Mouse (Mus musculus) hindbrain, embryonic 12.5 days (tissue): ENCODE data around the gene Scrt2. TPM values are rescaled to one million over a fixed set of nuclear protein-coding genes. Genes with fewer than 3 reads are reported as not detected.
A peak's percentile ranks its signal among the peaks of the same experiment; 100 is the strongest.

ENCODE experiments used
- ATAC-seq: fragments of 200-750 bp; cut with Nextera tagmentation; 2 replicates; pipeline ENCODE4 v1.8.0; 2017; ENCODE audit warnings: moderate TSS enrichment; ENCODE audit not compliant: low FRiP score
- H3K27ac ChIP-seq: fragments of 300-500 bp; sonication (generic); 2 replicates; pipeline ENCODE4 v1.5.1; 2016; ENCODE audit warnings: mild to moderate bottlenecking
- H3K27me3 ChIP-seq: fragments of 300-500 bp; sonication (generic); 2 replicates; pipeline ENCODE4 v1.6.1; 2016; ENCODE audit warnings: mild to moderate bottlenecking
- H3K36me3 ChIP-seq: fragments of 300-500 bp; sonication (generic); 2 replicates; pipeline ENCODE4 v1.6.1; 2016; ENCODE audit warnings: mild to moderate bottlenecking
- H3K4me1 ChIP-seq: fragments of 300-500 bp; sonication (generic); 2 replicates; pipeline ENCODE4 v1.6.1; 2016
- H3K4me2 ChIP-seq: fragments of 300-500 bp; sonication (generic); replicated peaks from 2 replicates; pipeline ENCODE4 v1.6.1; 2016; ENCODE audit warnings: mild to moderate bottlenecking
- H3K4me3 ChIP-seq: fragments of 300-500 bp; sonication (generic); 2 replicates; pipeline ENCODE4 v1.5.1; 2016; ENCODE audit warnings: mild to moderate bottlenecking
- H3K9ac ChIP-seq: fragments of 300-500 bp; sonication (generic); 2 replicates; pipeline ENCODE4 v1.6.1; 2016; ENCODE audit warnings: mild to moderate bottlenecking, moderate library complexity
- H3K9me3 ChIP-seq: fragments of 300-500 bp; sonication (generic); replicated peaks from 2 replicates; pipeline ENCODE4 v1.6.1; 2016; ENCODE audit warnings: mild to moderate bottlenecking
- WGBS: fragments of 180-500 bp; shearing (Covaris S2); methylation state at CpG from one replicate; pipeline ENCODE4 v1.1.7; 2016; 5-methylcytosine and 5-hydroxymethylcytosine counted together
- polyA plus RNA-seq: library from polyadenylated mRNA; unstranded; fragments of >200 nt; fragmentation: Nextera tagmentation; extraction: Ambion mirVana; gene quantifications from 2 replicates; pipeline ENCODE4 v1.2.1, GENCODE M21; 2016

The Scrt2 gene
- polyA plus RNA-seq, 1 experiment from 2014 or later, result 26.8 TPM

DNA sequence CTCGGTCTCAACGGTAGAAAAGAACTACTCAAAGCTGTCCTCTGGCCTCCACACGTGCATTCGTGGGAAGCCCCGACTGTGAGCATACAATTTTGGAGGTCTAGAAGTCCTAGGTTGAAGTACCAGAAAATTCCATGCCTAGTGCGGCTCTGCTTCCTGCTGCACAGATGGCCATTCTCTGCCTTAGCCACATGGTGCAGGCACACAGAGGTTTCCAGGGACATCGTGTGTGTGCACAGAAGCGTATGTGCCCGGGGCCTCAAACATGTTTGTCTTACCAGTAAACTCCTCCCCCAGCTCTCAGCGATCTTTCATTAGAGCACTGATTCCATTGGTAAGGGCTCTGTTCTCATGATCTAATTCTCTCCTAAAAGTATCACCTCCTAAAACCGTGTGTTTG lies 16.6 kb downstream of the Scrt2 start:
- Histone ChIP-seq H3K4me1 (peaks cover 32% of the 10 kb centered on the region), H3K9ac (no peak overlapping the region), H3K4me2 (no peak overlapping the region), H3K4me3 (no peak overlapping the region), H3K27me3 (peaks cover 37% of the 10 kb centered on the region), H3K9me3 (no peaks in the 10 kb centered on the region), H3K27ac (peak overlapping the region; percentile 71; the same call in 1 of the 2 replicates), H3K36me3 (peaks cover 11% of the 10 kb centered on the region; the same call in 1 of the 2 replicates)
- 74% methylated on average over 11 of the region's 11 CpGs for WGBS
- ATAC-seq, result no peak

DNA sequence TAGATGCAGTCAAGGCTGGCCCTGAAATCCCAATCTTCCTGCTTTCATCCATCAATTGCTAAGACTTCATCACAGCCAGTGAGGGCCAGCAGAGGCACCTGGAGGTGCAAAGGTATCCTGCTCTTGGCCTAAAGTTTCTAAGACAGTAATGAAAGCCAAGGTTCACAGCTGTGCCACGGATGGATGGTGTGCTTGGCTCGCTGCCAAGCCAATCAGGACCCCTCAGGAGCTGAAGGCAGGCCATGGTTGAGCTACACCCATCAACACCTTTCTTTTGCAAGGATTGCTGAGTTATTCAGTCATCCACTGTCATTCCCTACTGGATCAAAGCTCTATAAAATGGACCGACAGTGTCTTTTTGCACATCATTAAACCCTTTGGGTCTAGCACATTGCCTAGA lies 18.2 kb downstream of the Scrt2 start:
- Histone ChIP-seq H3K27ac (no peak overlapping the region), H3K4me3 (no peak overlapping the region), H3K9me3 (no peaks in the 10 kb centered on the region), H3K9ac (no peak overlapping the region), H3K27me3 (peaks cover 23% of the 10 kb centered on the region), H3K4me1 (peaks cover 18% of the 10 kb centered on the region), H3K36me3 (no peaks in the 10 kb centered on the region), H3K4me2 (no peak overlapping the region)
- WGBS, result 47% methylated on average over 3 of the region's 3 CpGs
- no peak for ATAC-seq

DNA sequence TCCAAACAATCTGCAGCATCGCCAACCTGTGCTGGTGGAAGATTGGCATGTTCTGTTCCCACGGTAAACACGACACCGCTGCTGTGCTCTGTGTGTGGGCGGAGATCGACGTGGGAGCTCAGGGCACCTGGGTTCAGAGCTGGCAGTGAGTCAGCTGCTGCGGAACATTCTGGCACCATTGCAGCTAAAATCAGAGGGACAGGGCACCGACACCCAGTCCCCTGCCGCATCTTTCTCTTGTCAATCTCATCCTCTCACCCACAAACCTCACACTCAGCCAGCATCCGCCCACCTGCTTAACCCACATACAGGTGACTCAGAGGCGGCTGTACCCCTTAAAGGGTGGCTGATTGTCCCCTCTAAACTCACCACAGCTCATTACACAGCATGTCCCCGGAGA lies 20.4 kb downstream of the Scrt2 start:
- no peaks in the 10 kb centered on the region for H3K9me3 ChIP-seq
- H3K4me3 ChIP-seq, result no peak overlapping the region
- H3K27me3 ChIP-seq, result 0 out of 2 replicates have a peak, but pooled peaks cover 7% of the 10 kb centered on the region
- H3K27ac ChIP-seq, result no peak overlapping the region
- H3K4me1 ChIP-seq, result peaks cover 22% of the 10 kb centered on the region
- no peak overlapping the region for H3K9ac ChIP-seq
- no peaks in the 10 kb centered on the region for H3K36me3 ChIP-seq
- no peak for ATAC-seq
- WGBS, result 76% methylated on average over 13 of the region's 13 CpGs
- no peak overlapping the region for H3K4me2 ChIP-seq

DNA sequence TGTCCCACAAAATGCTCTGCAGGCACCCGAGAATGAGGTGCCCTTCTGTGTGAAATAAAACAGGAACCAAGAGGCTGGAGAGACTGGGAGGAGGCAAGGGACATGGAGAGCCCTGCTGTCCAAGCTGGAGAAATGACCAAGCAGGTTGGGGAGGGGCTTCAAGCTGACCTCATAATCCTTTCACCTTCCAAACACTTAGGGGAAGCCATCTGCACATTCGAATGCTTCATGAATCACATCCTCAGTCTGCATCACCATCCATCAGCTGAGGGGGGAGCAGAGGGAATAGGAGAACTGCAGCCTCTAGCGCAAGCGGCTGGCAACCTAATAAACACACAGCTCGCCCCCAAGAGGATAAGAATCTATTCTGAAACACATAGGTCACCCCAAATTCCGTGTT lies 21.0 kb downstream of the Scrt2 start:
- Histone ChIP-seq H3K36me3 (no peaks in the 10 kb centered on the region), H3K27ac (peak overlapping the region; percentile 30; the same call in 1 of the 2 replicates), H3K27me3 (0 out of 2 replicates have a peak, but pooled peaks cover 7% of the 10 kb centered on the region), H3K4me2 (no peak overlapping the region), H3K9me3 (no peaks in the 10 kb centered on the region), H3K9ac (no peak overlapping the region), H3K4me1 (peaks cover 22% of the 10 kb centered on the region), H3K4me3 (no peak overlapping the region)
- ATAC-seq, result no peak
- 64% methylated on average over 6 of the region's 6 CpGs for WGBS

DNA sequence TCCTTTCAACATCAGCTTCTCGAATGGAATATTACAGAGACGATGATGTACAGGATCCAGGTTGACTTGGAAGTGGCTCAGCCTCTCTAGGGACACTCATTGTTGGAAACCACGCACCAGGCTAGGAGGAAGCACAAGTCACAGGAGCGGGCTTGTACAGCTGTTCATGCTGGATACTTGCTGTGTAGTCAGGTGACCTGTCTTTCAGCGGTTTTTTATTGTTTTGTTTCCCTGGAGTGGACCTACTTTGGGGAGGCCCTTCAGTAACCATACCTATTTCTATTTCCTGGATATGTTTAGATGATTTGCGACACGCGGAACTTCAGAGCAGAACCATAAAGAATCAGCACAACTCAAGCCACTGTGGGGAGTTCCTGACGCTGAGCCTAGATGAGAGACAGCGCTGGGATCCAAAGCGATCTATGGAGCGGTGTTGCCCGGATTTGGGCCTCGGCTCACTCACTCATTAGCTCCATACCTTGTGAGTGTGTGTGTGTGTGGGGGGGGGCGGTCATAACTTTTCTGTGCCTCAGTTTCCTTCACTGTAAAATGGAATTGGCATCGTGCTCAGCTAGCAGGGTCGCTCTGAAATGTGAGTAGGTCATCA lies 23.5 kb downstream of the Scrt2 start:
- Histone ChIP-seq H3K9me3 (no peaks in the 10 kb centered on the region), H3K27ac (no peak overlapping the region), H3K4me3 (peak overlapping the region; percentile 68), H3K36me3 (0 out of 2 replicates have a peak, but pooled peaks cover 3% of the 10 kb centered on the region), H3K4me2 (peak overlapping the region; percentile 80), H3K4me1 (peaks cover 26% of the 10 kb centered on the region), H3K27me3 (0 out of 2 replicates have a peak, but pooled peaks cover 7% of the 10 kb centered on the region), H3K9ac (peak overlapping the region; percentile 81)
- peak; percentile 11 for ATAC-seq
- 16% methylated on average over 17 of the region's 17 CpGs for WGBS

DNA sequence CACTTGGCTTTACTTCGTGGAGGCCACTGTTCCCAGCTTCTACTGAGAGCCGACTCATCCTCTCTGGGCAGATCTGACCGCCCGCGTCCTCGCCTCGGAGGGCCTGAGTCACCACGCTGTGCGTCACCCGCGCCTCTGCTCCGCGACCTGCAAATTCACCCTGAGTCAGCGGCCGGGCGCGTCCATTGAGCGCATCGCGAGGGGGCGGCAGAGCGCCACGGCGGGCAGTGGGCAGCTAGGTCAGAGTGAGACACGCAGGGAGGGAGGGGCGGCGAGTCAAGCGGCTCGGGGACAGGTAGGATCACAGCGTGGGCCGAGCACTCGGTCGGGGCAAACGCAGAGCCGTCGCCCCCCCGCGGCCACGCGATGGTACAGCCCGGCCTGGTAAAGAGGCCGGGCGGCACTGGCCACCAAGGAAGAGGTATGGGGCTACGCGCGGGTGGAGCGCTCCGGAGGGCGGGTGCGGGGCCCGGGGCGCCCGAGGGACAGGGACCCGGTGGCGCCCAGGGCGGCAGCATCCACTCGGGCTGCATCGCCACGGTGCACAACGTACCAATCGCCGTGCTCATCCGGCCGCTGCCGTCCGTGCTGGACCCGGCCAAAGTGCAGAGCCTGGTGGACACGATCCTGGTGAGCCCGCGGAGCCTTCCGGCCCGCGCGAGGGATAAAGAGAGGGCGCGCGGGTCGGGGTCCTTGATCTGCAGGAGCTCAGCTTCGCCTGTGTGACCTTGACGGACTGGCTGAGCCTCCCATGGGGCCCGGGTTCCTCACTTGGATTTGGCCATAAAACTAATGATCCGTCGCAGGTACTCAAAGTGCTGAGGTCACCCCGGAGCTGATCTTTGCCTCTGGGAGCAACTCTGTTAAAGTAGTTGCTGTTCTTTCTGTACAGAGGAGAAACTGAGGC lies 24.2 kb downstream of the Scrt2 start, which contains the start of gene Srxn1:
Gene Srxn1 (plus strand): TSS at position 199 of the 907 bp plus-strand sequence.
- Histone ChIP-seq H3K4me2 (peak within 1 kb of the TSS; percentile 80), H3K27me3 (0 out of 2 replicates have a peak, but pooled peaks cover 7% of the 10 kb centered on the region), H3K4me3 (peak within 1 kb of the TSS; percentile 68), H3K36me3 (0 out of 2 replicates have a peak, but pooled peaks cover 3% of the 10 kb centered on the region), H3K9ac (peak within 1 kb of the TSS; percentile 81), H3K4me1 (peaks cover 26% of the 10 kb centered on the region), H3K27ac (peak within 1 kb of the TSS; percentile 46), H3K9me3 (no peaks in the 10 kb centered on the region)
- WGBS, result 1% methylated on average over 78 of the region's 84 CpGs
- peak; percentile 85 for ATAC-seq

DNA sequence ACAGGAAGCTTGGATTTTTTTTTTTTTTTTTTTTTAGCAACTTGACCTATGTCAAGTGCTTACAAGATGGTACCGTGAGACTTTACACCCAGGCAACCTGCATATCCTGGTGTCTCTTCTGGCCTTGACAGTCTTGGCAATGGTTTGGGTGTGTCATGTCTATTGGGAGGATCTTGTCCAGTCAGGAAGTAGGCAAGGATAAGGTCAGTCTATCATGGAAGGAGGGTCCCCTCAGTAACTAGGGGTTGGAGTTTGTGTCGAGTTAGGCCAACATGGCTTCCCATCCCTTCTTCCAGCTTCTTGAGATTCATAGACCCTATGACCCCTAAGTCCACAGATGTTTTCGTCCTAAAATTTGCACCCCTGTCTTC lies 24.9 kb downstream of the Scrt2 start:
- 0 out of 2 replicates have a peak, but pooled peaks cover 3% of the 10 kb centered on the region for H3K36me3 ChIP-seq
- no peak overlapping the region for H3K9ac ChIP-seq
- H3K4me3 ChIP-seq, result peak overlapping the region; percentile 68
- no peak for ATAC-seq
- peak overlapping the region; percentile 80 for H3K4me2 ChIP-seq
- WGBS, result 89% methylated on average over 3 of the region's 3 CpGs
- peaks cover 26% of the 10 kb centered on the region for H3K4me1 ChIP-seq
- H3K27me3 ChIP-seq, result peaks cover 3% of the 10 kb centered on the region; the same call in 1 of the 2 replicates
- H3K9me3 ChIP-seq, result no peaks in the 10 kb centered on the region
- H3K27ac ChIP-seq, result no peak overlapping the region

DNA sequence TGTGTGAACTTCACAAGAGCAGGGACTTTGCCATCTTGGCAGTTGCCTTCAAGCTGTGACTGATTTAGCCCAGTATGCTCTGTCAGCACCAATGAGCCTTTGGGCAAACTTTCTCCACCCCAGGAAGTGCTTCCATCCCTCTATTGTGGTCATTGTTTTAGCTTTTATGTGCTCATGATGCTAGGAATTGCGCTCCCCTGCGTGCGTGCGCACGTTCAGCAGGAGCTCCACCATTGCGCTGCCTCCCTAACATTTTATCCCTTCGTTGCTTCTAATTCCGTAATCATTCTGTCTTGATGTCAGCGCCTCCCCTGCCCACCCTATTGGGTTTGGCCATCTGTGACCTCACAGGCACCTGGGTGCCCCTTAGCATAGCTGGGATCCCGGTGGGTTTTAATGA lies 25.3 kb downstream of the Scrt2 start:
- Histone ChIP-seq H3K9me3 (no peaks in the 10 kb centered on the region), H3K4me1 (peaks cover 24% of the 10 kb centered on the region), H3K4me2 (peak overlapping the region; percentile 80; the same call in 1 of the 2 replicates), H3K4me3 (no peak overlapping the region), H3K36me3 (0 out of 2 replicates have a peak, but pooled peaks cover 3% of the 10 kb centered on the region), H3K27ac (no peak overlapping the region), H3K9ac (no peak overlapping the region), H3K27me3 (no peaks in the 10 kb centered on the region; the same call in 1 of the 2 replicates)
- 92% methylated on average over 10 of the region's 10 CpGs for WGBS
- ATAC-seq, result no peak

DNA sequence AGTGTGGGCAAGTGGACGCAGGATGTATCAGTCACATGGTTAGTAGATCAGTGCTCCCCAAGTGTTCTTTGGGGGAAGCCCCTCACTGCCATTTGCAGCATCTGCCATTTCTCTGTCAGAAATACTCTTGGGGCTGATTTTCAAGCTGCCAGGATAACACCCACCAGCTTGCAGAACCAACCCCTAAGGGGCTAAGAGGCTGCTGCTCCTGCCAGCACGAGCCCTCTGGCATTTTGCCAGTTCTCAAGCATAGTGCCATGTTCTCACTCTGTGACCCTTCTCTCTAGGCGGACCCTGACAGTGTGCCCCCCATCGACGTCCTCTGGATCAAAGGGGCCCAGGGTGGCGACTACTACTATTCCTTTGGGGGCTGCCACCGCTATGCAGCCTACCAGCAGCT lies 27.4 kb downstream of the Scrt2 start:
- H3K27ac ChIP-seq, result no peak overlapping the region
- no peak for ATAC-seq

DNA sequence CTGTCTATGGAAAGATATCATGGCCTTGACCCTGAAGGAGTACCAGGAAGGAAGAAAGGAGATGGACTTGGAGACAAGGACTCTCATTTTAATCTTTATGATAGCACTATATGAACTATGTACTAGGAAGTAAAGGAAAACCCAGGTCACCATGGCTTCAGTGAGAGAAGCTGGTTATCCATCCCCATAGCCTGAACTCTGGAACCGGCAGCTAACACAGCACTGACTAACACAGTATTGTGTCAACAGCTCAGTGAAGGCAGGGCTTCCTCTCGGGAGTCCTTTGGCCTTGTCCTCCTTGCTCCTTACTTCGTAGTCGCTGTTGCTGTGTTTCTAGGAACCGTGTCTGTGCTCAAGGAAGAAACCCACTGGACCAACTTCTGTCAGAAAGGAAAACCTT lies 28.1 kb downstream of the Scrt2 start:
- 0 out of 2 replicates have a peak, but pooled peaks cover 3% of the 10 kb centered on the region for H3K36me3 ChIP-seq
- H3K4me3 ChIP-seq, result no peak overlapping the region
- H3K9me3 ChIP-seq, result no peaks in the 10 kb centered on the region
- WGBS, result 88% methylated on average over 5 of the region's 5 CpGs
- no peak overlapping the region for H3K9ac ChIP-seq
- H3K4me2 ChIP-seq, result no peak overlapping the region
- H3K4me1 ChIP-seq, result peaks cover 28% of the 10 kb centered on the region
- no peaks in the 10 kb centered on the region; the same call in 1 of the 2 replicates for H3K27me3 ChIP-seq
- H3K27ac ChIP-seq, result no peak overlapping the region
- ATAC-seq, result no peak

More for the DNA sequence above, 27.4 kb downstream of the Scrt2 start:
- Histone ChIP-seq H3K9ac (no peak overlapping the region), H3K36me3 (0 out of 2 replicates have a peak, but pooled peaks cover 3% of the 10 kb centered on the region), H3K4me1 (peaks cover 23% of the 10 kb centered on the region), H3K27me3 (no peaks in the 10 kb centered on the region; the same call in 1 of the 2 replicates), H3K4me3 (no peak overlapping the region), H3K4me2 (no peak overlapping the region), H3K9me3 (no peaks in the 10 kb centered on the region)
- WGBS, result 64% methylated on average over 7 of the region's 7 CpGs

DNA sequence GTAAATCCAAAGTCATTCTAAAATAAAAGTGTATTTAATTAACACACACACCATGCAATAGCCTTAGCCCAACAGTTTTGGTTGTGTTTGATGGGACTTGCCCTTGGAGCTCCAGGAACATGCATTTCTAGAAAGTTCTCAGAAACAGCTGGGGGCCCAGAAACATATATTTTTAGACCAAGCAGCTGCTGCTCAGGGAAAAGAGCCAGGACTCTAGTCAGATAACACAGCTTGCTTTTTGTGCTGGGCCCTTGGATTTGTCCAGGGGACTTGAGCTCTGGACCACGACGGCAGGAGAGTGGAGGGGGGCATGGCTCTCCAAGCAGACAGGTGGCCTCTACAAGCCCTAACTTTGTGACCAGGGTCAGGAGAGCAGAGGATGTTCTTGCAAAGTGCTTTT lies 30.0 kb downstream of the Scrt2 start:
- H3K36me3 ChIP-seq, result 0 out of 2 replicates have a peak, but pooled peaks cover 3% of the 10 kb centered on the region
- ATAC-seq, result no peak
- no peak overlapping the region for H3K9ac ChIP-seq

DNA sequence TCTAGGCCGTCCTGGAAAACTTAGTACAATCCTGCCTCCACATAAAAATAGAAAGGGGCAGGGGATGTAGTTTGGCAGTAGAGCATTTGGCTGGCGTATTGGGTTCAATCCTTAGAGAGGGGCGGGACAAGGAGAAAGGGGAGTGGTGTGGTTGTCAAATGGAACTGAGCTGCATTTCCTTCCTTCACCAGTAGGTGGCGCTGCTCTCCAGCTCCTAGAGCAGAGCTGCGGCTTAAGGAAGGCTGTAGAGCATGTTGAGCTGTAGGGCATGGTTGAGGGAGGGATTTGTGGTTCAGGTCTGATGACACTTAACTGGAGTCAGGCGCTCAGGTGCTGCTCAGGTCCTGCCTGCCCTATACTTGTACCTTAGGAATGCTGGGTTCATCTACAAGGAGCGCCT lies 30.6 kb downstream of the Scrt2 start:
- no peak overlapping the region for H3K27ac ChIP-seq
- H3K9me3 ChIP-seq, result no peaks in the 10 kb centered on the region
- H3K9ac ChIP-seq, result no peak overlapping the region
- H3K27me3 ChIP-seq, result no peaks in the 10 kb centered on the region; the same call in 1 of the 2 replicates
- ATAC-seq, result peak; percentile 77
- H3K4me2 ChIP-seq, result no peak overlapping the region
- no peak overlapping the region for H3K4me3 ChIP-seq
- H3K36me3 ChIP-seq, result 0 out of 2 replicates have a peak, but pooled peaks cover 3% of the 10 kb centered on the region
- 7% methylated on average over 7 of the region's 7 CpGs for WGBS
- H3K4me1 ChIP-seq, result peaks cover 26% of the 10 kb centered on the region

More for the DNA sequence above, 30.0 kb downstream of the Scrt2 start:
- H3K4me2 ChIP-seq, result no peak overlapping the region
- 62% methylated on average over 2 of the region's 2 CpGs for WGBS
- H3K27me3 ChIP-seq, result no peaks in the 10 kb centered on the region; the same call in 1 of the 2 replicates
- H3K4me1 ChIP-seq, result peaks cover 29% of the 10 kb centered on the region
- H3K27ac ChIP-seq, result no peak overlapping the region
- no peaks in the 10 kb centered on the region for H3K9me3 ChIP-seq
- no peak overlapping the region for H3K4me3 ChIP-seq
